Mouse (Mus musculus): ENCODE data around the gene Chtop. TPM values are rescaled to one million over a fixed set of nuclear protein-coding genes. Genes with fewer than 3 reads are reported as not detected.

The Chtop gene
- 108 and 112 TPM in 2 replicates for total RNA-seq (2021)
- long read RNA-seq, experiment 1, transcript Chtop-202 (6 exons, 2,012 nt), result major isoform, 37 of 120 reads
- long read RNA-seq, experiment 1, transcript Chtop-201 (5 exons, 3,257 nt), result minor isoform, 5 of 120 reads
- long read RNA-seq, experiment 1, transcript Chtop-207 (5 exons, 1,321 nt), result minor isoform, 7 of 120 reads
- long read RNA-seq, experiment 1, partial matches to known transcripts, result 8 of 120 reads
- long read RNA-seq, experiment 1, other reads (novel, unspliced or antisense), result 55 of 120 reads
- long read RNA-seq, experiment 2, transcript Chtop-201 (5 exons, 3,257 nt), result minor isoform, 7 of 86 reads
- long read RNA-seq, experiment 2, transcript Chtop-207 (5 exons, 1,321 nt), result minor isoform, 6 of 86 reads
- long read RNA-seq, experiment 2, transcript Chtop-202 (6 exons, 2,012 nt), result major isoform, 30 of 86 reads
- long read RNA-seq, experiment 2, partial matches to known transcripts, result 8 of 86 reads
- long read RNA-seq, experiment 2, other reads (novel, unspliced or antisense), result 33 of 86 reads

- peak; percentile 100 for DNase-seq
Observed at GRCm38 (mm10) chr3:90508950-90509746, at the start of gene Chtop. TSS of gene Chtop (minus strand) at chr3:90509498.

- DNase-seq, result peak; percentile 32
Observed at GRCm38 (mm10) chr3:90555954-90556353, 46.7 kb upstream of the Chtop start.

- DNase-seq, result no peak
Observed at GRCm38 (mm10) chr3:90552231-90552630, 42.9 kb upstream of the Chtop start.

GRCm38 (mm10) chr3:90550421-90550790 lies 41.1 kb upstream of the Chtop start:
- DNase-seq, result no peak

- peak; percentile 27 for DNase-seq
Observed at GRCm38 (mm10) chr3:90549676-90550420, 40.5 kb upstream of the Chtop start.

- peak; percentile 48 for DNase-seq
Observed at GRCm38 (mm10) chr3:90540904-90541303, 31.6 kb upstream of the Chtop start.

GRCm38 (mm10) chr3:90537905-90538296 lies 28.6 kb upstream of the Chtop start:
- no peak for DNase-seq

- peak; percentile 89 for DNase-seq
Observed at GRCm38 (mm10) chr3:90537141-90537904, 28.0 kb upstream of the Chtop start, which contains the start of gene S100a16. TSS of gene S100a16 (plus strand) at chr3:90537254.

- no peak for DNase-seq
Observed at GRCm38 (mm10) chr3:90535446-90535845, 26.1 kb upstream of the Chtop start.

- no peak for DNase-seq
Observed at GRCm38 (mm10) chr3:90531713-90532112, 22.4 kb upstream of the Chtop start.

GRCm38 (mm10) chr3:90527291-90527873 lies 18.1 kb upstream of the Chtop start:
- no peak for DNase-seq

GRCm38 (mm10) chr3:90526580-90526979 lies 17.3 kb upstream of the Chtop start, which contains the start of gene S100a14:
TSS of gene S100a14 (plus strand) at chr3:90526856.
- DNase-seq, result no peak

- no peak for DNase-seq
Observed at GRCm38 (mm10) chr3:90526076-90526475, 16.8 kb upstream of the Chtop start.

GRCm38 (mm10) chr3:90525421-90525820 lies 16.1 kb upstream of the Chtop start:
- peak; percentile 65 for DNase-seq

GRCm38 (mm10) chr3:90517711-90518110 lies 8.4 kb upstream of the Chtop start:
- DNase-seq, result no peak

- DNase-seq, result no peak
Observed at GRCm38 (mm10) chr3:90515789-90516188, 6.5 kb upstream of the Chtop start.

GRCm38 (mm10) chr3:90515242-90515641 lies 5.9 kb upstream of the Chtop start:
- DNase-seq, result peak; percentile 62

- peak; percentile 84 for DNase-seq
Observed at GRCm38 (mm10) chr3:90514691-90515090, 5.4 kb upstream of the Chtop start.

GRCm38 (mm10) chr3:90513796-90514590 lies 4.7 kb upstream of the Chtop start, which contains the start of the genes S100a1 and S100a13:
TSS of gene S100a1 (minus strand) at chr3:90514392.
TSS of gene S100a13 (plus strand) at chr3:90514435.
- DNase-seq, result peak; percentile 88

Measured in adrenal gland, postnatal 14 days (tissue).